Mouse (Mus musculus): ENCODE data around the gene Eif3a. TPM values are rescaled to one million over a fixed set of nuclear protein-coding genes. Genes with fewer than 3 reads are reported as not detected.
A peak's percentile ranks its signal among the peaks of the same experiment; 100 is the strongest.

Eif3a gene
- polyA plus RNA-seq, 1 experiment from 2014 or later = 200 TPM

DNA sequence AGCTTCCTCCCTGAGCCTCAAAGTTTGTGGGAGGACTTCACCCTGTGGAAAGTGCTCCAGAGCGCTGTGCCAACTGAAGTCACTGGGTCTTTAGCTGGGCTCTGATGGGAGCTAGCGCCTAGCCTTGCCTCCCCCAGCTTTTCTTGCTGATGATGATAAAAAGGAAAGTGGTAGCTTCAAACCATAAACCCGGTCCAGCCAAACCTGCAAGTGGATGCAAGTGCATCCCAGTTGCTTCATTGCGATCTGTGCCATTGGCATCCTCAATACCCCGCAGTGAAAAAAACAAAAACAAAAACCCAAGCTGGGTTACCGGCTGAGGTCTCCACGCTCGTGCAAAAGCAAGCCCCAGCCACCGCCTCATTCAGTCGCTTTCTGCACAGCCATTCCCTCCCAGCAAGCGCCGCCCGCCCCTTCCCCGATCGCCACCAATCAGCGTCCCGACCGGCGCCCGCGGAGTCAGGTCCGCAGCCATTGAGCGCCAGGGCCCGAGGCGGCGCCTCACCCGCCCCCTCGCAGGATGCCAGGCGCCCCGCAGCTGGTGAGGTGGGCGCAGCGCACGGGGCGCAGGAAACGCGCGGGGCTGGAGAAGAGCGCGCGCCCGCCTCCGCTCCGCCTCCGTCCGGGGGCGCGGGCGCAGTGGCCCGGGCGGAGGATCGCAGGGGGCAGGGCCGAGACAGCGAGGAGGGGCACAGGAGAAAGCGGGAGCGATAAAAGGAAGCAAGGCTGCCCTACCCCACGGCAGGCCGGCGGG is 34.8 kb downstream of the Eif3a start, which contains the start of gene Nanos1:
Gene Nanos1, plus strand, starts transcription at position 550 of the 754 bp plus-strand sequence.
- under 1% methylated on average over 51 of the region's 58 CpGs for WGBS
- H3K9me3 ChIP-seq (ENCODE audit: control insufficient read depth, low read length) = no peaks in the 10 kb centered on the region
- peak; percentile 87 for ATAC-seq (ENCODE audit: insufficient number of reproducible peaks, low FRiP score, low TSS enrichment, low read depth)
- no peaks in the 10 kb centered on the region for H3K36me3 ChIP-seq (ENCODE audit: control insufficient read depth, insufficient read depth, low read length)
- peak within 1 kb of the TSS; percentile 60 for H3K9ac ChIP-seq (ENCODE audit: low read length)
- H3K4me3 ChIP-seq (ENCODE audit: low read depth, low read length) = peak within 1 kb of the TSS; percentile 66
- 0 out of 2 replicates have a peak, but pooled peaks cover 2% of the 10 kb centered on the region for H3K27me3 ChIP-seq (ENCODE audit: control insufficient read depth, insufficient read depth, low read length)
- H3K27ac ChIP-seq (replicated peaks; ENCODE audit: low read depth, low read length) = no peak within 1 kb of the TSS
- H3K4me2 ChIP-seq (ENCODE audit: low read depth, severe bottlenecking) = peak within 1 kb of the TSS; percentile 96
- peak; percentile 93 for DNase-seq (ENCODE audit: low spot score)
- H3K4me1 ChIP-seq (ENCODE audit: control insufficient read depth, insufficient read depth, low read length) = peaks cover 2% of the 10 kb centered on the region; the same call in 1 of the 2 replicates

DNA sequence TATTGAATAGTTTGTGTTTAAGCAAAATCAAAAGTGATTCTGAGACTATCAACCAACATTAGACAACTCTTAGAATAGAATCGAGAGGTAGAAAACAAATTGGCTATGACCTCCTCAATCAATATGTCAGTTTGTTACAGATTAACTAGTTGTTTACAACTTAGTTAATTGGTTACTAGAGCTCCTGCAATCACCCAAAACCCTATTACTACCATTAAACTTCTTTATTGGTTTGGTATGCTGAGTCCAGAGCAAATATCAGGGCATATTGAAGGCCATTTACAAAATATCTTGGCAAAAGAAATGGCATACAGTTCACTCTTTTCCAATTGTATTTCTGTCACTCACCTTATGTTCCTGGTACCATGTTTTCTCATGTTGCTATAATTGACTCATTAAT is 42.7 kb downstream of the Eif3a start:
- Histone ChIP-seq H3K9ac (ENCODE audit: low read length) (no peak overlapping the region), H3K27ac (replicated peaks; ENCODE audit: low read depth, low read length) (no peak overlapping the region), H3K4me3 (ENCODE audit: low read depth, low read length) (no peak overlapping the region), H3K4me1 (ENCODE audit: control insufficient read depth, insufficient read depth, low read length) (no peaks in the 10 kb centered on the region), H3K36me3 (ENCODE audit: control insufficient read depth, insufficient read depth, low read length) (no peaks in the 10 kb centered on the region), H3K4me2 (ENCODE audit: low read depth, severe bottlenecking) (no peak overlapping the region), H3K27me3 (ENCODE audit: control insufficient read depth, insufficient read depth, low read length) (no peaks in the 10 kb centered on the region), H3K9me3 (ENCODE audit: control insufficient read depth, low read length) (no peaks in the 10 kb centered on the region)
- DNase-seq (ENCODE audit: low spot score) = no peak
- ATAC-seq (ENCODE audit: insufficient number of reproducible peaks, low FRiP score, low TSS enrichment, low read depth) = no peak
- 77% methylated on average over 1 of the region's 1 CpGs for WGBS

DNA sequence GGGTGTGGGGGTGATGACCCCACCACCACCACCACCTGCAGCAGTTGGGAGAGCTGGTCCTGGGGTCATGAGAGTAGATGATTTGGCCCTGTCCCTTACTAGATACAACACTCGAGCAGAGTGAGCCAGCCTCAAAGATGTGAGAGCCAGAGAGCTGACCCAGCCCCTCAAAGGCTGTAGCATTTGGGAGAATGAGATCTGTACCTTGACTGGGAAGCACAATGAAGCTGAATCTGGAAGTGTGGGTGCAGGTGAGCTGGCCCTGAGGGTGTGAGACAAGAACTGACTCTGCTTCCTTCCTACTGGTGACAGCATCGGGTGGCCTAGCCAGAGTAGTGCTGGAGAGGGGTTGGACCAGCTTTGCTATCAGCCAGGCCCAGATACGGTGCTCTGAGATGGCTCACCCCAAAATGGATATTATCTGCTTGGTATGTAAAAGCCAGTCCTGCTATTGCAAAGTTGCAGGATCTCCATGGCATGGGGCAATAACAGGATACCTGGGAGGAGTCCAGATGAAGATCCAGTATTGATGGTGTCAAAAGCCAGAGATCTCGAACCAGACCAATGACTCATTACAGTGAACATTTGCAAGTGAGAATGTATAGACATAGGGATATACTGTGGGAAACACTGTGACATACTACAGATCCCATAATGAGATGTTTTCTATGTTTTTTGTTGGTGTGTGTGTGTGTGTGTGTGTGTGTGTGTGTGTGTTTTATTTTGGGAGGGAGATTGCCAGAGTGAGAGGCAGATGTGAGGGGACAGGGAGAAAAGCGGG is 46.5 kb downstream of the Eif3a start:
- H3K9ac ChIP-seq (ENCODE audit: low read length) = no peak overlapping the region
- H3K4me2 ChIP-seq (ENCODE audit: low read depth, severe bottlenecking) = no peak overlapping the region
- no peak overlapping the region for H3K4me3 ChIP-seq (ENCODE audit: low read depth, low read length)
- H3K27me3 ChIP-seq (ENCODE audit: control insufficient read depth, insufficient read depth, low read length) = no peaks in the 10 kb centered on the region
- H3K4me1 ChIP-seq (ENCODE audit: control insufficient read depth, insufficient read depth, low read length) = no peaks in the 10 kb centered on the region
- ATAC-seq (ENCODE audit: insufficient number of reproducible peaks, low FRiP score, low TSS enrichment, low read depth) (no peak), DNase-seq (ENCODE audit: low spot score) (no peak)
- H3K27ac ChIP-seq (replicated peaks; ENCODE audit: low read depth, low read length) = no peak overlapping the region
- no peaks in the 10 kb centered on the region for H3K36me3 ChIP-seq (ENCODE audit: control insufficient read depth, insufficient read depth, low read length)
- 74% methylated on average over 5 of the region's 5 CpGs for WGBS
- no peaks in the 10 kb centered on the region for H3K9me3 ChIP-seq (ENCODE audit: control insufficient read depth, low read length)

DNA sequence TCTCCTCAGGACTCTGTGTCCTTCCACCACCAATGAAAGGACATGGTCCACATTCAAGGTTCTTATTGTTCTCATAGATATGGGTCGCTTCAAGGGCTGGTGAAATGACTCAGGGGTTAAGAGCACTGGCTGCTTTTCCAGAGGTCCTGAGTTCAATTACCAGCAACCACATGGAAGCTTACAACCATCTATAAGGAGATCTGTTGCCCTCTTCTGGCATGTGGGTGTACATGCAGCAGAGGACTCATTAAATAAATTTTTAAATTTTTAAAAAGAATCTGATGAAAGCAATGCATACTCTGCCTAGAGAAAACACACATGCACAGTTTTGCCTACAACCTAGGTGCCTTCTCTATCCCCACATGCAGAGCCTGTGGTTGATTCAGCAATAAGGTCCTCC is 49.9 kb downstream of the Eif3a start:
- DNase-seq (ENCODE audit: low spot score) = no peak

DNA sequence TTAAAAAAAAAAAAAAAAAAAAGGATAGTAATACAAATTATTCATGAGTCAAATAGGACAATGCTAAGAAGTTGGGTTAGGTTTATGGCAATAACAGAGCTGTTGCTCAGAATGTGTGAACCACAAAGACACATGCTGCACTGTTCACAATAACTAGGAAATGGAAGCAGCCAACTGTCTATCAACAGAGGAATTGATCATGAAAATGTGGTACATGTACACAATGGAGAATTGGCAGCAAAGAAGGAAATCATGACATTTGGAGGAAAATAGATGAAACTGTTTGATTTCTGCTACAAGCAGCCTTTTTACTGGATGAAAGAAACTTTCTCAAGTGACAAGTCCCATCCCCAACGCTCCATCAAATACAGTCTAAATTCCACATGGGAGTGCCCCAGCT is 58.5 kb downstream of the Eif3a start:
- no peaks in the 10 kb centered on the region for H3K27me3 ChIP-seq (ENCODE audit: control insufficient read depth, insufficient read depth, low read length)
- H3K4me1 ChIP-seq (ENCODE audit: control insufficient read depth, insufficient read depth, low read length) = no peaks in the 10 kb centered on the region
- no peak overlapping the region for H3K27ac ChIP-seq (replicated peaks; ENCODE audit: low read depth, low read length)
- 85% methylated on average over 1 of the region's 1 CpGs for WGBS
- H3K4me2 ChIP-seq (ENCODE audit: low read depth, severe bottlenecking) = no peak overlapping the region
- no peak overlapping the region for H3K9ac ChIP-seq (ENCODE audit: low read length)
- no peaks in the 10 kb centered on the region for H3K36me3 ChIP-seq (ENCODE audit: control insufficient read depth, insufficient read depth, low read length)
- DNase-seq (ENCODE audit: low spot score) = no peak
- H3K4me3 ChIP-seq (ENCODE audit: low read depth, low read length) = no peak overlapping the region
- no peaks in the 10 kb centered on the region for H3K9me3 ChIP-seq (ENCODE audit: control insufficient read depth, low read length)
- ATAC-seq (ENCODE audit: insufficient number of reproducible peaks, low FRiP score, low TSS enrichment, low read depth) = no peak

More for the DNA sequence above, 49.9 kb downstream of the Eif3a start:
- Histone ChIP-seq H3K4me1 (ENCODE audit: control insufficient read depth, insufficient read depth, low read length) (no peaks in the 10 kb centered on the region), H3K4me2 (ENCODE audit: low read depth, severe bottlenecking) (no peak overlapping the region), H3K27me3 (ENCODE audit: control insufficient read depth, insufficient read depth, low read length) (no peaks in the 10 kb centered on the region), H3K9ac (ENCODE audit: low read length) (no peak overlapping the region), H3K4me3 (ENCODE audit: low read depth, low read length) (no peak overlapping the region), H3K27ac (replicated peaks; ENCODE audit: low read depth, low read length) (no peak overlapping the region), H3K36me3 (ENCODE audit: control insufficient read depth, insufficient read depth, low read length) (no peaks in the 10 kb centered on the region), H3K9me3 (ENCODE audit: control insufficient read depth, low read length) (no peaks in the 10 kb centered on the region)
- ATAC-seq (ENCODE audit: insufficient number of reproducible peaks, low FRiP score, low TSS enrichment, low read depth) = no peak
- WGBS = 60% methylated on average over 1 of the region's 1 CpGs

DNA sequence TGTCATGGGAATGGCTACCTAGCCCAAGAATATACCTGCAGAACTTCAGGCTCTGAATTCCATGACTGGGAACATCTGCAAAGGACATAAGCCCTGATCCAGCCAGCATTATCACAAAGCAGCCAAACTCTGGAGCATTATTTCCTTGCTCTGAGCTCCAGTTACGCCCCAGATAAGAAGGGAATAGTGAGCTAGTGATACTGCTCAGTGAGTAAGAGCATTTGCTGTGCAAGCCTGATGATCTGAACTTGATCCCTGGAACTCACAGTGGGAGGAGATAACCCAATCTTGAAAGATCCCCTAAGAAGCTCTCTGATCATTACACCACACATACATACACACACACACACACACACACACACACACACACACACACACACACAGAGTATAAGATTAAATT is 59.2 kb downstream of the Eif3a start:
- DNase-seq (ENCODE audit: low spot score) = no peak
- Histone ChIP-seq H3K27ac (replicated peaks; ENCODE audit: low read depth, low read length) (no peak overlapping the region), H3K9me3 (ENCODE audit: control insufficient read depth, low read length) (no peaks in the 10 kb centered on the region), H3K9ac (ENCODE audit: low read length) (no peak overlapping the region), H3K4me2 (ENCODE audit: low read depth, severe bottlenecking) (no peak overlapping the region), H3K36me3 (ENCODE audit: control insufficient read depth, insufficient read depth, low read length) (no peaks in the 10 kb centered on the region), H3K4me1 (ENCODE audit: control insufficient read depth, insufficient read depth, low read length) (no peaks in the 10 kb centered on the region), H3K27me3 (ENCODE audit: control insufficient read depth, insufficient read depth, low read length) (no peaks in the 10 kb centered on the region), H3K4me3 (ENCODE audit: low read depth, low read length) (no peak overlapping the region)
- WGBS = 68% methylated on average over 1 of the region's 1 CpGs
- no peak for ATAC-seq (ENCODE audit: insufficient number of reproducible peaks, low FRiP score, low TSS enrichment, low read depth)

DNA sequence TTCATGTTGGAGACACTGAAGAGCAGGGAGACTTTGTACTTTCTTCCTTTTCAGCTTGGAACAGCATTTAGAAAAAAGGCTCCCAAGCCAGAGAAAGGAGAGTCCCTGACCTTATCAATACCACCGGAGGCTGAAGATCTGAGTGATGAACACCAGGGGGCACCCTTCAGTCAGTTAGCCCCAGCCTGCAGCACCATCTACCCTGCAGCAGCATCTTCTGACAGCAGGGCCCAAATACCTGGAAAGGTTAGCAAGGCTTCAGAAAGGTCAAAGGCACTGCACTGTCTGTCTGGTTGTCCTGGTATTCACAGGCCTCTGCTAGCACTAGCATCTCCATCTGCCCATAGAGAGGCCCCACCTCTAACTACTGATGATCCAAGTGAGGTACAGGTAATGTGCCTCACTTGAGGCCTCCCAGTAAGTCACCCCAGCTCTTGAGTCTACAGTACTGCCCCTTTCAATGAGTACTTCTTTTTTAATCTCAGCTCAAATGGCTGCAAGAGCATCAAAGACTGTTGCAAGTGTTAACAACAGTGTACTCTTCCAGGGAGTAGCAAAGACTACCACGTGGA is 60.1 kb downstream of the Eif3a start:
- DNase-seq (ENCODE audit: low spot score) (peak; percentile 48), ATAC-seq (ENCODE audit: insufficient number of reproducible peaks, low FRiP score, low TSS enrichment, low read depth) (no peak)
- Histone ChIP-seq H3K4me3 (ENCODE audit: low read depth, low read length) (no peak overlapping the region), H3K4me2 (ENCODE audit: low read depth, severe bottlenecking) (no peak overlapping the region), H3K9ac (ENCODE audit: low read length) (no peak overlapping the region), H3K27ac (replicated peaks; ENCODE audit: low read depth, low read length) (no peak overlapping the region), H3K27me3 (ENCODE audit: control insufficient read depth, insufficient read depth, low read length) (no peaks in the 10 kb centered on the region), H3K36me3 (ENCODE audit: control insufficient read depth, insufficient read depth, low read length) (no peaks in the 10 kb centered on the region), H3K4me1 (ENCODE audit: control insufficient read depth, insufficient read depth, low read length) (no peaks in the 10 kb centered on the region), H3K9me3 (ENCODE audit: control insufficient read depth, low read length) (no peaks in the 10 kb centered on the region)
- WGBS = 54% methylated on average over 2 of the region's 2 CpGs

DNA sequence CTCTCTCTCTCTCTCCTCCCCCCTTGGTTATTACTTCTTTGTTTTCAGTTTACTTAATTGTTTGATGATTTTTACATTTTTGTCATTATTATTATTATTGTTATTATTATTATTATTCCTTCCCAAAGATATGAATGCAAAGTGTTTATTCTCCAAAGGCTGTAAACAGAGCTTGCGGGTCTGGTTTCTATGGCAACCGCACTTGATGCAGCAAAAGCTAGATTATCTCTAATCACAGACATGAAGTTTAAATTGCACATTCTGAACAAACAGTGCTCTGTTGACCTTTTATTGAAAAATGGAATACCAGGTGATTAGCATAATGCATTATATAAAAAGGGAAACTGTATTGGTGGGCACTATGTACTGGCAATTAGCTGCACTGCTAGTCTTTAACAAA is 74.1 kb downstream of the Eif3a start:
- Histone ChIP-seq H3K4me2 (ENCODE audit: low read depth, severe bottlenecking) (no peak overlapping the region), H3K27ac (replicated peaks; ENCODE audit: low read depth, low read length) (no peak overlapping the region), H3K9me3 (ENCODE audit: control insufficient read depth, low read length) (no peaks in the 10 kb centered on the region), H3K27me3 (ENCODE audit: control insufficient read depth, insufficient read depth, low read length) (no peaks in the 10 kb centered on the region), H3K4me1 (ENCODE audit: control insufficient read depth, insufficient read depth, low read length) (no peaks in the 10 kb centered on the region), H3K36me3 (ENCODE audit: control insufficient read depth, insufficient read depth, low read length) (no peaks in the 10 kb centered on the region), H3K4me3 (ENCODE audit: low read depth, low read length) (no peak overlapping the region), H3K9ac (ENCODE audit: low read length) (no peak overlapping the region)
- WGBS = 93% methylated on average over 2 of the region's 2 CpGs
- ATAC-seq (ENCODE audit: insufficient number of reproducible peaks, low FRiP score, low TSS enrichment, low read depth) = no peak
- no peak for DNase-seq (ENCODE audit: low spot score)
